Mouse (Mus musculus): Measurements from ENCODE around the gene Pnkd. TPM values are rescaled to one million over a fixed set of nuclear protein-coding genes. Genes with fewer than 3 reads are reported as not detected.
A peak's percentile ranks its signal among the peaks of the same experiment; 100 is the strongest.
"Not testable (repeated sequence)": the region's sequence is repeated elsewhere in the genome, so short reads cannot be mapped to it uniquely, and the experiment has no call there.

Gene Pnkd
- polyA plus RNA-seq, 1 experiment from 2014 or later, result 288 TPM

GRCm38 (mm10) chr1:74278988-74279387, 5.7 kb upstream of the Pnkd start:
- H3K36me3 ChIP-seq, result peaks cover 42% of the 10 kb centered on the region
- H3K9me3 ChIP-seq (replicated peaks), result no peaks in the 10 kb centered on the region
- no peak overlapping the region for H3K27ac ChIP-seq
- no peaks in the 10 kb centered on the region for H3K27me3 ChIP-seq
- no peak overlapping the region for H3K4me2 ChIP-seq
- H3K4me3 ChIP-seq, result no peak overlapping the region
- 85% methylated on average over 11 of the region's 11 CpGs for WGBS
- H3K9ac ChIP-seq, result no peak overlapping the region
- ATAC-seq (replicated peaks; ENCODE audit: insufficient number of reproducible peaks, insufficient read depth, low FRiP score, low read depth), result no peak
- peaks cover 51% of the 10 kb centered on the region for H3K4me1 ChIP-seq (replicated peaks)

GRCm38 (mm10) chr1:74280591-74281325, 4.0 kb upstream of the Pnkd start:
- 93% methylated on average over 14 of the region's 14 CpGs for WGBS
- H3K4me3 ChIP-seq, result no peak overlapping the region

DNA sequence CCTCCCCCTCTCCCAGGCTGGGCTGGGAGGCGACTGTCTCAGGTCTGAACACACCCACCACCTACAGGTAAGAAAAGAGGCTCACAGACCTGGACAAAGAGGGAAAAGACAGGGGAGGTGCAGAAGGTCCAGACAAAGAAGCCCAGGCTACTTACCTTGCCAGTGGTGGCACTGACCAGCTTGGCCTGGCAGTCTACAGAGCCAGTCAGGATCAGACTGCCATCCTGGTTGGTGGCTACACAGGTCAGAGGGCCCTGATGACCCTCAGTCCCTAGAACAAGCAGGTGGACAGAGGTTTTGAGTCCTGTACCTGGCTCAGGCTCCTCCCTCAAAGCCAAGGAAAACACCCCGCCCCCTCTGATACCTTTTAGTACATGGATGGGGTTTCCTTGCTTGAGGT, 3.4 kb upstream of the Pnkd start:
- WGBS, result 89% methylated on average over 2 of the region's 2 CpGs
- H3K36me3 ChIP-seq, result peaks cover 42% of the 10 kb centered on the region

More at GRCm38 (mm10) chr1:74280591-74281325, 4.0 kb upstream of the Pnkd start:
- Histone ChIP-seq H3K9me3 (replicated peaks) (no peaks in the 10 kb centered on the region), H3K27me3 (no peaks in the 10 kb centered on the region), H3K4me1 (replicated peaks) (peaks cover 41% of the 10 kb centered on the region), H3K4me2 (no peak overlapping the region), H3K9ac (no peak overlapping the region), H3K36me3 (peaks cover 42% of the 10 kb centered on the region), H3K27ac (no peak overlapping the region)
- no peak for ATAC-seq (replicated peaks; ENCODE audit: insufficient number of reproducible peaks, insufficient read depth, low FRiP score, low read depth)

GRCm38 (mm10) chr1:74281886-74282285, 2.8 kb upstream of the Pnkd start:
- Histone ChIP-seq H3K9ac (no peak overlapping the region), H3K9me3 (replicated peaks) (no peaks in the 10 kb centered on the region), H3K36me3 (peaks cover 42% of the 10 kb centered on the region), H3K4me2 (no peak overlapping the region), H3K4me1 (replicated peaks) (peaks cover 40% of the 10 kb centered on the region), H3K27me3 (no peaks in the 10 kb centered on the region), H3K4me3 (no peak overlapping the region), H3K27ac (no peak overlapping the region)
- 97% methylated on average over 8 of the region's 8 CpGs for WGBS
- ATAC-seq (replicated peaks; ENCODE audit: insufficient number of reproducible peaks, insufficient read depth, low FRiP score, low read depth), result no peak

More for the DNA sequence above, 3.4 kb upstream of the Pnkd start:
- Histone ChIP-seq H3K9me3 (replicated peaks) (no peaks in the 10 kb centered on the region), H3K9ac (no peak overlapping the region), H3K4me1 (replicated peaks) (peaks cover 41% of the 10 kb centered on the region), H3K27me3 (no peaks in the 10 kb centered on the region), H3K27ac (no peak overlapping the region), H3K4me2 (no peak overlapping the region), H3K4me3 (no peak overlapping the region)
- no peak for ATAC-seq (replicated peaks; ENCODE audit: insufficient number of reproducible peaks, insufficient read depth, low FRiP score, low read depth)

GRCm38 (mm10) chr1:74282896-74283625, 1.7 kb upstream of the Pnkd start:
- ATAC-seq (replicated peaks; ENCODE audit: insufficient number of reproducible peaks, insufficient read depth, low FRiP score, low read depth), result no peak
- Histone ChIP-seq H3K27me3 (no peaks in the 10 kb centered on the region), H3K4me3 (no peak overlapping the region), H3K4me2 (no peak overlapping the region), H3K27ac (no peak overlapping the region), H3K4me1 (replicated peaks) (peaks cover 42% of the 10 kb centered on the region), H3K36me3 (peaks cover 45% of the 10 kb centered on the region), H3K9ac (no peak overlapping the region), H3K9me3 (replicated peaks) (no peaks in the 10 kb centered on the region)
- 90% methylated on average over 10 of the region's 10 CpGs for WGBS

DNA sequence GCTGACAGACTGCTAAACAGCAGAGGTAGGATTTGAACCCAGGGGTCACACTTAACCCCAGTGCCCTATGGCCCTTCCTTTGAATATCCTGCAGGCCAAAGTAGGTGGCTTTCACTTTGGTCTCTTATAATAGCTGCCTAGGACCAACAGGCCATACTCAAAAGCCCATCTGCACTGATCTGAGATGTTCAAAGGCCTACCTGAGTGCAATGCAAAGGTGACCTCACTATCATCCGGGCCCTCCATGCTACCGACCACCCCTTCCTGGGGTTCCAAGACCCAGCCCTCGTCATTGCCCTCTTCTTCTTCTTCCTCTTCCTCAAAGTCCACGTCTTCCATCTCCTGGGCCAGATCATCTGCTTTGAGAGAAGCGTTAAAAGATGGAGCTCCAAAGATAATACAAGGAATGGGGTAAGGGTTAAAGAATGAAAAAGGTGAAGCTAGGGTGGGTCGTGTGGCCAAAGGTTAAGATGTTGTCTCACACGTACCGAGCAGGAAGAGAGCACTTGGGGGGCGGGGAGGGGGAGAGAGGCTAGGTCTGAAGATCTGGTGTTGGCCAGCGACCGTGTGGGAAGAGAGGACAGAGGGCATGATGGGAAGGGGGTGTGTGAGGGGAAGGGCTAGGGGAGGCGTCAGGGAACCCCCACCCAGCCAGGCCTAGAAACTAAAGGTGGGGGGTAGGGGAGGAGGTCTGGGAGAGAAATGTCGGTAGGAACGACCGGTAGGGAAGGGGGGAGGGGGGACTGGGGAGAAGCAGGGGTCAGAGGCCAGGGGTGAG, 855 bp upstream of the Pnkd start:
- peak; percentile 33 for ATAC-seq (replicated peaks; ENCODE audit: insufficient number of reproducible peaks, insufficient read depth, low FRiP score, low read depth)
- WGBS, result 10% methylated on average over 15 of the region's 15 CpGs
- Histone ChIP-seq H3K27ac (peak overlapping the region; percentile 85), H3K9ac (peak overlapping the region; percentile 82), H3K4me1 (replicated peaks) (peaks cover 49% of the 10 kb centered on the region), H3K4me3 (peak overlapping the region; percentile 79), H3K27me3 (no peaks in the 10 kb centered on the region), H3K9me3 (replicated peaks) (no peaks in the 10 kb centered on the region), H3K36me3 (peaks cover 49% of the 10 kb centered on the region), H3K4me2 (peak overlapping the region; percentile 78)

GRCm38 (mm10) chr1:74285212-74286010, 681 bp downstream of the Pnkd start:
- peaks cover 65% of the 10 kb centered on the region for H3K4me1 ChIP-seq (replicated peaks)
- ATAC-seq (replicated peaks; ENCODE audit: insufficient number of reproducible peaks, insufficient read depth, low FRiP score, low read depth), result peak; percentile 0; the same call in 1 of the 2 replicates
- WGBS, result 4% methylated on average over 23 of the region's 23 CpGs

GRCm38 (mm10) chr1:74286869-74287607, 2.3 kb downstream of the Pnkd start:
- H3K27me3 ChIP-seq; H3K27ac ChIP-seq; ATAC-seq (replicated peaks; ENCODE audit: insufficient number of reproducible peaks, insufficient read depth, low FRiP score, low read depth); H3K4me3 ChIP-seq; H3K4me2 ChIP-seq; H3K9me3 ChIP-seq (replicated peaks); H3K9ac ChIP-seq: not testable (repeated sequence)
- Histone ChIP-seq H3K4me1 (replicated peaks) (peaks cover 77% of the 10 kb centered on the region), H3K36me3 (peaks cover 34% of the 10 kb centered on the region)
- 58% methylated on average over 15 of the region's 17 CpGs for WGBS

More at GRCm38 (mm10) chr1:74285212-74286010, 681 bp downstream of the Pnkd start:
- peaks cover 41% of the 10 kb centered on the region for H3K36me3 ChIP-seq
- peak overlapping the region; percentile 63 for H3K27ac ChIP-seq
- H3K9me3 ChIP-seq (replicated peaks), result no peaks in the 10 kb centered on the region
- H3K9ac ChIP-seq, result peak overlapping the region; percentile 75
- H3K27me3 ChIP-seq, result no peaks in the 10 kb centered on the region
- H3K4me3 ChIP-seq, result peak overlapping the region; percentile 79
- H3K4me2 ChIP-seq, result peak overlapping the region; percentile 62

DNA sequence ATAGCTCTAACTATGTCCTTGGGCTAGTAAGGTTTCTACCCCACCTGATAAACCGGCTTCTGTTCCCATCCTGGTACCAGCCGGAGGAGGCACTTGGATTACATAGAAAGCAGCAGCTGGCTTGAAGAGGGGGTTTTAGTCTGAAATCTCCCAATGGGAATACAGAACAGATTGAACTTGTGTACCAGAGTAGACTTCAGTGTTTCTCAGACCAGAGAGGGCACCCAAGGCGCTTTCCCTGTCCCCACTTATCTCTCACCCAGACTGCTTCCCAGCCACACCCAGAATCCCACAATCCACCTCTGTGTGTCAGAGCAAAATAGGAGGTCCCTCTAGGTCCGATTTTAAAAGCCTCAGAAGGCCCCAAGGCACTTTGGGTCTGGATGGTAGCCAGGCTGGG, 3.6 kb downstream of the Pnkd start:
- Histone ChIP-seq H3K36me3 (peaks cover 32% of the 10 kb centered on the region; the same call in 1 of the 2 replicates), H3K9ac (no peak overlapping the region), H3K4me1 (replicated peaks) (peaks cover 75% of the 10 kb centered on the region), H3K27ac (peak overlapping the region; percentile 89), H3K27me3 (no peaks in the 10 kb centered on the region), H3K4me3 (no peak overlapping the region), H3K4me2 (no peak overlapping the region), H3K9me3 (replicated peaks) (no peaks in the 10 kb centered on the region)
- ATAC-seq (replicated peaks; ENCODE audit: insufficient number of reproducible peaks, insufficient read depth, low FRiP score, low read depth), result no peak
- 61% methylated on average over 4 of the region's 4 CpGs for WGBS

- H3K4me1 ChIP-seq (replicated peaks), result peaks cover 79% of the 10 kb centered on the region
- no peak overlapping the region for H3K4me3 ChIP-seq
- H3K27ac ChIP-seq, result peak overlapping the region; percentile 89
- H3K27me3 ChIP-seq, result no peaks in the 10 kb centered on the region
- no peak for ATAC-seq (replicated peaks; ENCODE audit: insufficient number of reproducible peaks, insufficient read depth, low FRiP score, low read depth)
- H3K4me2 ChIP-seq, result no peak overlapping the region
- 66% methylated on average over 9 of the region's 9 CpGs for WGBS
- no peaks in the 10 kb centered on the region for H3K9me3 ChIP-seq (replicated peaks)
- H3K36me3 ChIP-seq, result peaks cover 35% of the 10 kb centered on the region; the same call in 1 of the 2 replicates
- no peak overlapping the region; the same call in 1 of the 2 replicates for H3K9ac ChIP-seq
Measured at GRCm38 (mm10) chr1:74289248-74289647, 4.5 kb downstream of the Pnkd start.
